Mouse (Mus musculus) left cerebral cortex, postnatal 14 days (tissue): ENCODE data around the gene Cyth3. TPM values are rescaled to one million over a fixed set of nuclear protein-coding genes. Genes with fewer than 3 reads are reported as not detected.

Experiments used
- DNase-seq, 2 experiments: peaks; one replicate each; pipeline ENCODE4 v3.0.0; 2021 to 2022; ENCODE audit warnings: low spot score in 2 of 2, mixed read lengths in 1 of 2
- intact Hi-C: fragments of 180-260 bp; cut with DNase I; formaldehyde crosslinking; loops from one replicate; pipeline ENCODE4 v1.15.1; 2025
- total RNA-seq, 2 experiments: library from RNA; stranded (reverse); gene quantifications; 2 replicates each; pipeline ENCODE4 v1.2.3; 2021

Cyth3 gene
- total RNA-seq, 2 experiments from 2014 or later = 53.5 to 59.4 TPM

GRCm38 (mm10) chr5:143654670-143655510 lies 32.6 kb downstream of the Cyth3 start:
- no peak for DNase-seq

GRCm38 (mm10) chr5:143655511-143655943 lies 33.3 kb downstream of the Cyth3 start:
- intact Hi-C loops = no loop called here
- no peak for DNase-seq

More at GRCm38 (mm10) chr5:143654670-143655510, 32.6 kb downstream of the Cyth3 start:
- intact Hi-C loops = no loop called here

GRCm38 (mm10) chr5:143656708-143657245 lies 34.5 kb downstream of the Cyth3 start:
- intact Hi-C loops = no loop called here
- DNase-seq = peak in 1 of 2 experiments; percentile 41

- no peak for DNase-seq
- intact Hi-C loops = no loop called here
Measured at GRCm38 (mm10) chr5:143659021-143659523, 36.8 kb downstream of the Cyth3 start.

GRCm38 (mm10) chr5:143663074-143663687 lies 40.9 kb downstream of the Cyth3 start:
- intact Hi-C loops = no loop called here
- DNase-seq = no peak

GRCm38 (mm10) chr5:143665561-143665960 lies 43.3 kb downstream of the Cyth3 start:
- intact Hi-C loops = no loop called here

GRCm38 (mm10) chr5:143666015-143666414 lies 43.8 kb downstream of the Cyth3 start:
- intact Hi-C loops = no loop called here
- no peak for DNase-seq

More at GRCm38 (mm10) chr5:143665561-143665960, 43.3 kb downstream of the Cyth3 start:
- no peak for DNase-seq

GRCm38 (mm10) chr5:143668884-143669283 lies 46.6 kb downstream of the Cyth3 start:
- intact Hi-C loops = no loop called here
- no peak for DNase-seq

- intact Hi-C loops = no loop called here
- no peak for DNase-seq
Measured at GRCm38 (mm10) chr5:143669393-143669792, 47.1 kb downstream of the Cyth3 start.

GRCm38 (mm10) chr5:143669839-143670238 lies 47.6 kb downstream of the Cyth3 start:
- intact Hi-C loops = no loop called here

GRCm38 (mm10) chr5:143670740-143671415 lies 48.6 kb downstream of the Cyth3 start:
- intact Hi-C loops = no loop called here
- peak in 1 of 2 experiments; percentile 72 for DNase-seq

More at GRCm38 (mm10) chr5:143669839-143670238, 47.6 kb downstream of the Cyth3 start:
- no peak for DNase-seq

- intact Hi-C loops = no loop called here
- no peak for DNase-seq
Measured at GRCm38 (mm10) chr5:143674576-143674975, 52.3 kb downstream of the Cyth3 start.

- intact Hi-C loops = loop anchor here (5.0 kb wide), 1 partner anchor 39 kb away; no protein-coding TSS in a partner anchor
Measured at GRCm38 (mm10) chr5:143676218-143676985, 54.2 kb downstream of the Cyth3 start.

GRCm38 (mm10) chr5:143677363-143677762 lies 55.1 kb downstream of the Cyth3 start:
- no peak for DNase-seq
- intact Hi-C loops = loop anchor here (5.0 kb wide), 1 partner anchor 40 kb away; no protein-coding TSS in a partner anchor

More at GRCm38 (mm10) chr5:143676218-143676985, 54.2 kb downstream of the Cyth3 start:
- no peak for DNase-seq

- intact Hi-C loops = loop anchor here (5.0 kb wide), 1 partner anchor 41 kb away; no protein-coding TSS in a partner anchor
Measured at GRCm38 (mm10) chr5:143678634-143679271, 56.5 kb downstream of the Cyth3 start.

GRCm38 (mm10) chr5:143679654-143680053 lies 57.4 kb downstream of the Cyth3 start:
- intact Hi-C loops = loop anchor here (5.0 kb wide), 1 partner anchor 42 kb away; no protein-coding TSS in a partner anchor
- no peak for DNase-seq

More at GRCm38 (mm10) chr5:143678634-143679271, 56.5 kb downstream of the Cyth3 start:
- no peak for DNase-seq

- intact Hi-C loops = no loop called here
- peak in 1 of 2 experiments; percentile 39 for DNase-seq
Measured at GRCm38 (mm10) chr5:143683696-143684095, 61.4 kb downstream of the Cyth3 start.

GRCm38 (mm10) chr5:143684911-143685390 lies 62.7 kb downstream of the Cyth3 start:
- DNase-seq = no peak
- intact Hi-C loops = no loop called here
